In genomic region chr5:20773341-20773740, GRCm38 (mm10) we compare ENCODE assay signal across 8 mouse cellular contexts.
A peak's percentile ranks its signal among the peaks of the same experiment; 100 is the strongest.
DNase-seq lines count a peak whose midpoint lies in the region; ATAC-seq and TF ChIP-seq lines count a peak whose summit lies in the region.

No protein-coding gene starts in this region.

- H3K4me3 ChIP-seq in hindbrain, embryonic 11.5 days (ENCODE audit: low read depth, low read length): no peak overlapping the region
- H3K4me3 ChIP-seq in hindbrain, embryonic 10.5 days: no peak overlapping the region
- H3K4me3 ChIP-seq in thymus, adult 2 months (ENCODE audit: control insufficient read depth, insufficient read depth, low read length): no peak overlapping the region
- no peak overlapping the region for H3K4me3 ChIP-seq in forebrain, embryonic 16.5 days (replicated peaks; ENCODE audit: low read length)
- H3K4me3 ChIP-seq in intestine, embryonic 15.5 days (replicated peaks): no peak overlapping the region

- no peaks in the 10 kb centered on the region for H3K27me3 ChIP-seq in hindbrain, embryonic 11.5 days (ENCODE audit: control insufficient read depth, insufficient read depth, low read length)
- no peaks in the 10 kb centered on the region for H3K27me3 ChIP-seq in hindbrain, embryonic 10.5 days (ENCODE audit: insufficient read depth, poor library complexity, severe bottlenecking)
- no peaks in the 10 kb centered on the region for H3K27me3 ChIP-seq in thymus, adult 2 months (ENCODE audit: control insufficient read depth, insufficient read depth, low read length)
- no peaks in the 10 kb centered on the region for H3K27me3 ChIP-seq in forebrain, embryonic 16.5 days (replicated peaks; ENCODE audit: control insufficient read depth, insufficient read depth, low read length)
- no peaks in the 10 kb centered on the region for H3K27me3 ChIP-seq in splenic B cell, adult 2 months (ENCODE audit: control insufficient read depth, insufficient read depth, low read length, poor library complexity, severe bottlenecking)
- no peaks in the 10 kb centered on the region for H3K27me3 ChIP-seq in intestine, embryonic 15.5 days (replicated peaks)

- DNase-seq in hindbrain, embryonic 11.5 days (ENCODE audit: low spot score): peak; percentile 44
- no peak for DNase-seq in hindbrain, embryonic 10.5 days (ENCODE audit: low spot score)
- peak; percentile 30 for DNase-seq in thymus, adult 2 months
- DNase-seq in thymus, postnatal 36 days: no peak
- peak; percentile 35 for DNase-seq in splenic B cell, adult 2 months (ENCODE audit: low read depth, low spot score)
- DNase-seq in spleen, adult 18-20 months: no peak

- TF ChIP-seq POLR2A in thymus, adult 2 months (IDR thresholded peaks at IDR 0.05; ENCODE audit: control insufficient read depth, extremely low read depth, insufficient read depth, low read length, poor library complexity): no peak

- H3K36me3 ChIP-seq in hindbrain, embryonic 11.5 days (ENCODE audit: control insufficient read depth, insufficient read depth, low read length): no peaks in the 10 kb centered on the region
- H3K36me3 ChIP-seq in hindbrain, embryonic 10.5 days: peaks cover 30% of the 10 kb centered on the region
- peaks cover 14% of the 10 kb centered on the region; the same call in 1 of the 2 replicates for H3K36me3 ChIP-seq in thymus, adult 2 months (ENCODE audit: control insufficient read depth, insufficient read depth, low read length)
- peaks cover 2% of the 10 kb centered on the region; the same call in 1 of the 2 replicates for H3K36me3 ChIP-seq in forebrain, embryonic 16.5 days (ENCODE audit: control insufficient read depth, insufficient read depth)
- H3K36me3 ChIP-seq in splenic B cell, adult 2 months (ENCODE audit: control insufficient read depth, insufficient read depth, low read length, poor library complexity, severe bottlenecking): peaks cover 14% of the 10 kb centered on the region; the same call in 1 of the 2 replicates
- H3K36me3 ChIP-seq in intestine, embryonic 15.5 days: no peaks in the 10 kb centered on the region

- ATAC-seq in hindbrain, embryonic 11.5 days (ENCODE audit: low FRiP score): no peak
- ATAC-seq in forebrain, embryonic 16.5 days: peak; percentile 68
- no peak for ATAC-seq in intestine, embryonic 15.5 days

- H3K4me1 ChIP-seq in hindbrain, embryonic 11.5 days (replicated peaks; ENCODE audit: control insufficient read depth, insufficient read depth, low read length): no peaks in the 10 kb centered on the region
- H3K4me1 ChIP-seq in hindbrain, embryonic 10.5 days (replicated peaks): no peaks in the 10 kb centered on the region
- no peaks in the 10 kb centered on the region; the same call in 1 of the 2 replicates for H3K4me1 ChIP-seq in thymus, adult 2 months (replicated peaks; ENCODE audit: control insufficient read depth, insufficient read depth, low read length)
- H3K4me1 ChIP-seq in forebrain, embryonic 16.5 days (replicated peaks; ENCODE audit: control insufficient read depth, insufficient read depth, low read length): no peaks in the 10 kb centered on the region
- H3K4me1 ChIP-seq in intestine, embryonic 15.5 days (replicated peaks): no peaks in the 10 kb centered on the region

- 76% methylated on average over 3 of the region's 3 CpGs for WGBS in hindbrain, embryonic 11.5 days
- 70% methylated on average over 3 of the region's 3 CpGs for WGBS in hindbrain, embryonic 10.5 days
- 83% methylated on average over 3 of the region's 3 CpGs for WGBS in thymus, adult 2 months
- WGBS in forebrain, embryonic 16.5 days: 59% methylated on average over 3 of the region's 3 CpGs
- WGBS in intestine, embryonic 15.5 days: 62% methylated on average over 3 of the region's 3 CpGs

- no peak overlapping the region for H3K27ac ChIP-seq in hindbrain, embryonic 11.5 days (ENCODE audit: low read depth, low read length)
- no peak overlapping the region for H3K27ac ChIP-seq in hindbrain, embryonic 10.5 days
- no peak overlapping the region for H3K27ac ChIP-seq in thymus, adult 2 months (ENCODE audit: control insufficient read depth, insufficient read depth, low read length)
- no peak overlapping the region for H3K27ac ChIP-seq in forebrain, embryonic 16.5 days (ENCODE audit: low read length)
- no peak overlapping the region for H3K27ac ChIP-seq in intestine, embryonic 15.5 days

- no peak overlapping the region for H3K4me2 ChIP-seq in hindbrain, embryonic 11.5 days (replicated peaks; ENCODE audit: low read depth, low read length)
- H3K4me2 ChIP-seq in forebrain, embryonic 16.5 days (ENCODE audit: low read length): no peak overlapping the region
- no peak overlapping the region for H3K4me2 ChIP-seq in intestine, embryonic 15.5 days (replicated peaks)

- TF ChIP-seq CTCF in thymus, adult 2 months (IDR thresholded peaks at IDR 0.05; ENCODE audit: borderline replicate concordance, control insufficient read depth, extremely low read depth, insufficient read depth, low read length, poor library complexity): no peak

- H3K9ac ChIP-seq in hindbrain, embryonic 11.5 days (ENCODE audit: low read depth, low read length): no peak overlapping the region
- H3K9ac ChIP-seq in forebrain, embryonic 16.5 days (replicated peaks; ENCODE audit: low read depth, low read length): no peak overlapping the region
- no peak overlapping the region for H3K9ac ChIP-seq in intestine, embryonic 15.5 days

- no peaks in the 10 kb centered on the region for H3K9me3 ChIP-seq in hindbrain, embryonic 11.5 days (ENCODE audit: control insufficient read depth, low read length)
- no peaks in the 10 kb centered on the region for H3K9me3 ChIP-seq in hindbrain, embryonic 10.5 days
- no peaks in the 10 kb centered on the region for H3K9me3 ChIP-seq in forebrain, embryonic 16.5 days (ENCODE audit: control insufficient read depth, low read length)
- no peaks in the 10 kb centered on the region for H3K9me3 ChIP-seq in intestine, embryonic 15.5 days

Comparison
In these comparisons a context has a peak if more than half of its experiments do, and no peak if none do; other contexts are left out.
1. DNase-seq: peak in hindbrain, embryonic 11.5 days (single experiment), thymus, adult 2 months (single experiment) and splenic B cell, adult 2 months (single experiment); none in hindbrain, embryonic 10.5 days (single experiment), thymus, postnatal 36 days (0 of 2) and spleen, adult 18-20 months (0 of 2).